Mouse (Mus musculus): ENCODE data around the gene D3Ertd254e. TPM values are rescaled to one million over a fixed set of nuclear protein-coding genes. Genes with fewer than 3 reads are reported as not detected.
"Not testable (repeated sequence)": the region's sequence is repeated elsewhere in the genome, so short reads cannot be mapped to it uniquely, and the experiment has no call there.

The D3Ertd254e gene
- 4.0 and 5.3 TPM in 2 replicates for total RNA-seq (2014; fragmentation: Nextera tagmentation)
- 4.6 and 5.5 TPM in 2 replicates for total RNA-seq (2017)

DNA sequence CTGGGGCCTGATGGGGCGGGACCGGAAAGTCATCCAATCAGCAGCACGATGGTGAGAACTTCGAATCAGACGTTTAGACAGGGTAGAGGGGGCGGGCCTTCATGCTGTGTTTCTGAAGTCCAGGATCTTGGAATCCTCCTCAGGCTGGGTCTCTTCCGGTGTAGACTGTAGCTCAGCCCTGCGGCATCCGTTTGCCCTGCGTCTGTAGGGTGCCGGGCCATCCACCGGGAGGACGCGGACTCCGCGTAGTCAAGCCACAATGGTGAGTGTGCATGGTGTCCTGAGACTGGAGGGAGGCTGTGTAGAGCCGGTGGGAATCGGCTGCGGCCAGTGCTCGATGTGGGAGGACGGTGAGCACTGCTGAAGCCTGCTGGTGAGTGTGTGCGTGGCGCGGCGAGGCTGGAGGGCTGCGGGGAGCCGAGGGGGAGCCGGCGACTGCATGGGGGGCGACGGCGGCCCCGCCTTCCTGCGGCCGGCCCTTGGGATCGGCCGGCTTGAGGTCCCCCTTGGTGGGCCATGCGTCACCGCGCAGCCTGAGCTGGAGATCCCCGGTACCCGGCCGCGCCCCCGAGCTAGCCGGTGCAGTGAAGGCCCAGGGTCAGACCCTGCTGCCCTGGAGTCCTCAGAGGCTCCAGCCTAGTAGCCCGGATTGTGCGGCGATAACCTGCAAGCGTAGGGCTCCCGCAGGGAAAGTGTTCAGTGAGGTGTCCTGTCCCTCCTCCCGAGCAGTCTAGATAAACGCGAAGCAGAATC is at the start of gene D3Ertd254e:
TSS of gene D3Ertd254e (plus strand) at position 84 of the 753 bp plus-strand sequence.
- peak; percentile 98 for ATAC-seq (replicated peaks; ENCODE audit: poor library complexity, severe bottlenecking)

- no peak for ATAC-seq (replicated peaks; ENCODE audit: poor library complexity, severe bottlenecking)
These were observed 34.7 kb upstream of the D3Ertd254e start for GRCm38 (mm10) chr3:36116076-36116475.

- no peak for ATAC-seq (replicated peaks; ENCODE audit: poor library complexity, severe bottlenecking)
These were observed 30.9 kb upstream of the D3Ertd254e start for GRCm38 (mm10) chr3:36119684-36120548.

DNA sequence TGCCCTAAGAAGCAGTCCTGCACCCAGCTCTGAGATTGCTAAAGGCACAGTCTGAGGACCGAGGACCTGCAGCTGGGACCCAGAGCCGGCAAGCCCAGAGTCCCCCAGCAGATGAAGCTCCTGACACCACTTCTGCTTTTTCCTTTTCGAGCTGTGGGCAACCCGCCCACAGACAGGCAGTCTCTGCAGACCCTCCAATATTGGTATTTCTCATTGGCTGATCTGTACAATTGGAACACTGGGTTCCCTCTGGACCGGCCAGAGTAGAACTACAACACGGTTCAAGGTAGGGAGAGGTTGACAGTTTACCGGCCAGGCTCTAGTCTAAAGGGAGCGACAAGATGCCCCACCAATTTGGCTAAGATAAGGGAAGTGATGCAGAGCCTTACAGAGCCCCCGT is 24.6 kb upstream of the D3Ertd254e start:
- not testable (repeated sequence) for ATAC-seq (replicated peaks; ENCODE audit: poor library complexity, severe bottlenecking)

DNA sequence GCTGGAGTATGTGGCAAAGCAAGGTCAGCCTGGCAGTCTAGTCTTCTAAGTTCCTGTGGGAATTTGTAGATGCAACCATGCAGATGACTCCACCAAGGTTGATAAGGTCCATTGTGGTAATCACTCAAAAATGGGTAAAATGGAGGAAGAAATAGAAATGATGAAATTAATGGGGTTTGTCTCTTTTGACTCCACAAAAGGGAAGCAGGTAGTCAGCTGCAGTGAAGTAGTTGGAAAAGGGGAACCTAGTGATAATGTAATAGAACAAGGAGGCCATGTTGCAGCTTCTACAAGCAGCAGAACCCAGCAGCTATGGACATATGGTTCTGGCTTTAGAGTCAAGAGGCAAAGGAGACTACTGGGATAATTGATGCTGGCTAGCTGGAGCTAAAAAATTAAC is 14.7 kb upstream of the D3Ertd254e start:
- peak; percentile 84 for ATAC-seq (replicated peaks; ENCODE audit: poor library complexity, severe bottlenecking)

DNA sequence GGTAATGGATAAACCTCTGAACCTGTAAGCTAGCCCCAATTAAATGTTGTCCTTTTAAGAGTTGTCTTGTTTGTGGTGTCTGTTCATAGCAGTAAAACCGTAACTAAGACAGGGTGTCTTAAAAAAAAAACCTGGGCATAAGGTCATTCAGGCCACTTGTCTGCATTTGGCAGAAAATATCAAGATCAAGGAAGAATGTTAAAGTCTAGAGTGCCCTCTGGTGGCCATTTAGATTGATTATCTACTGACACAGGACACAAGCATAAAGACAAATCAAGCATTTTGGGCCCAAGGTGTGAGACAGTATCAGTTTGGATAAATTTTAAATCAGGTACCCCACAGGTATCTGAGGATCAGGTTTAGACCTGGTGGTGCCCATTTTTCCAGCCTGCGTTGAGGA is 13.3 kb upstream of the D3Ertd254e start:
- peak; percentile 74 for ATAC-seq (replicated peaks; ENCODE audit: poor library complexity, severe bottlenecking)

DNA sequence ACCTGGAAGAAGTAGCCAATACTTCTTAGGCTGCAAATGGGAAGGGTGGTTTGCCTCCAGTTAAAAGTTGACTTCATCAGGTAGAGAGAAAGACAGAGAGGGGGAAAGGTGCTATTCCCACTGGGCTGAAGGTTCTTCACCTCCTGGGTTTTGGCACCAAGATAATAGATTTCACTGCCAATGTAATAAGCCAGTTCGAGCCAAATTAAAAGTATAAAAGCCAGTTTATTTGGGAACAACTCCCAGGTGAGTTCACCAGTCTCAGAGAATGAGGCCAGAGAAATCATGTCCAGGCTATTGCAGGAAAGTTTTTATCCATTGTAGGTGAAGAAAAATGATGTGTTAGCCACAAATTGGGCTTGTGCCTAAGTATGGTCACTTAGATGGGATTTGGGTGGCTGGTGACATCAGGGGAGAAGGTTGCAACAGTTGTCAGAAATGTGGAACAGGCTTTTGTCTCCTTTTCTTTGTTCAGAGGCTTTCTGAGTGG is 12.6 kb upstream of the D3Ertd254e start:
- ATAC-seq (replicated peaks; ENCODE audit: poor library complexity, severe bottlenecking): no peak

DNA sequence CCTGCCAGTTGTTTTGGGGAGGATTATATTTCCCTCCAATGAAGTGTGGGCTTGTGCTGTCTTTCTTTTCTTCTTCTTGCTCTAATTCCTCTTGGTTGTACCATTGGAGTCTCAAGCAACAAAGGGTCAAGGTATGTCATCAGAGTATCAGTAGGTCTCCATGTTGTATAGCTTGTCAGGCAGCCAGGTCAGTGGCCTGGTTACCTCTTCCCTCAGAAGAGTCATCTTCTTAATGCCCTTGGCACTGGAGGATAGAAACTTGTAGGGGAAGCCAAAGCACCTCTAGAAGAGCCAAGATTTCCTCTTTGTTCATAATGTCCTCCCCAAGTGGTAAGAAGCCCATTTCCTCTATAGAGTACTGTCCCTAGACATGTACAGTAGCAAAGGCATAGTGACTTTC is 11.8 kb upstream of the D3Ertd254e start:
- ATAC-seq (replicated peaks; ENCODE audit: poor library complexity, severe bottlenecking): no peak

GRCm38 (mm10) chr3:36150537-36150933 is 282 bp upstream of the D3Ertd254e start:
- no peak for ATAC-seq (replicated peaks; ENCODE audit: poor library complexity, severe bottlenecking)

DNA sequence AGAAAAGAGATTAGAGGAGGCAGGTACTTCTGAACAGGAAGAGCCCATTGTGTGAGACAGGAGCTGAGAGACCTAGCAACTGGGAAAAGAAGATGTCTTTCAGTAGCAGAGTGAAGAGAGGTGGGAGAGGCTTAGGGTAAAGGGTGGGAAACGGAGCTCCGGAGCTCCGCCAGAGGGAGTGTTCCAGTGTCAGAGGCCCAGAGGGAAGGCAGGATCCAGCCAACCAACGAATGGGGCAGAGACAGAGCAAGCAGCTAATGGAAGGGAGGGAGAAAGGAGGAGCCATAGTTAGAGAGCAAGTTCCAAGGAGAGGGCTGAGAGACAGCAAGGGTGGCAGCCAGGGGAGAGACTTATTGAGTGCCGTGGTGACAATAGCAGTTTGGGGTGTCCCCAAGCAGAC is 4.5 kb downstream of the D3Ertd254e start:
- no peak for ATAC-seq (replicated peaks; ENCODE audit: poor library complexity, severe bottlenecking)

- ATAC-seq (replicated peaks; ENCODE audit: poor library complexity, severe bottlenecking): no peak
These were observed 19.9 kb downstream of the D3Ertd254e start for GRCm38 (mm10) chr3:36170670-36171210.

- no peak for ATAC-seq (replicated peaks; ENCODE audit: poor library complexity, severe bottlenecking)
These were observed 20.5 kb downstream of the D3Ertd254e start for GRCm38 (mm10) chr3:36171348-36171747.

- ATAC-seq (replicated peaks; ENCODE audit: poor library complexity, severe bottlenecking): no peak
These were observed 22.9 kb downstream of the D3Ertd254e start for GRCm38 (mm10) chr3:36173761-36174160.

- ATAC-seq (replicated peaks; ENCODE audit: poor library complexity, severe bottlenecking): no peak; the same call in 1 of the 2 replicates
These were observed 30.7 kb downstream of the D3Ertd254e start for GRCm38 (mm10) chr3:36181519-36181918.

- no peak for ATAC-seq (replicated peaks; ENCODE audit: poor library complexity, severe bottlenecking)
These were observed 35.7 kb downstream of the D3Ertd254e start for GRCm38 (mm10) chr3:36186510-36186909.

- ATAC-seq (replicated peaks; ENCODE audit: poor library complexity, severe bottlenecking): no peak
These were observed 38.4 kb downstream of the D3Ertd254e start for GRCm38 (mm10) chr3:36189243-36189642.

GRCm38 (mm10) chr3:36201098-36201497 is 50.3 kb downstream of the D3Ertd254e start:
- ATAC-seq (replicated peaks; ENCODE audit: poor library complexity, severe bottlenecking): no peak

- no peak for ATAC-seq (replicated peaks; ENCODE audit: poor library complexity, severe bottlenecking)
These were observed 52.1 kb downstream of the D3Ertd254e start for GRCm38 (mm10) chr3:36202932-36203331.

GRCm38 (mm10) chr3:36207520-36208264 is 56.9 kb downstream of the D3Ertd254e start:
- ATAC-seq (replicated peaks; ENCODE audit: poor library complexity, severe bottlenecking): no peak
